Mouse (Mus musculus) small intestine, adult 2 months (tissue): ENCODE measurements around the gene Slc1a2.

Experiments
- CTCF ChIP-seq: fragments of 200-500 bp; IDR thresholded peaks from 2 replicates; pipeline ENCODE4 v1.5.1; 2012; ENCODE audit warnings: low read depth, mild to moderate bottlenecking, control low read depth, inconsistent platforms, low read length, moderate library complexity, mixed read lengths; ENCODE audit not compliant: insufficient replicate concordance, insufficient read length; ENCODE audit errors: extremely low read depth
- POLR2A ChIP-seq: fragments of 200-500 bp; IDR thresholded peaks from 2 replicates; pipeline ENCODE4 v1.6.1; 2012; ENCODE audit warnings: low read depth, mild to moderate bottlenecking, control low read depth, inconsistent platforms, low read length, moderate library complexity

GRCm38 (mm10) chr2:102610485-102610884 is 48.0 kb upstream of the Slc1a2 start:
- TF ChIP-seq CTCF (no peak), POLR2A (no peak)
